Mouse (Mus musculus) MEL (cell line): ENCODE data around the gene Mettl16. TPM values are rescaled to one million over a fixed set of nuclear protein-coding genes. Genes with fewer than 3 reads are reported as not detected.

Experiments
- DNase-seq: peaks from one replicate; pipeline ENCODE4 v3.0.0; 2011; ENCODE audit warnings: low read depth, low spot score
- H3K27ac ChIP-seq: 2 replicates; pipeline ENCODE4 v1.5.1; 2012; ENCODE audit warnings: low read depth, mild to moderate bottlenecking, control low read depth, low read length, moderate library complexity; ENCODE audit not compliant: control insufficient read depth
- H3K27me3 ChIP-seq, 2 experiments: fragments of 150-350 bp in 1 of 2; sonication (generic) in 1 of 2; 2 replicates each; pipeline ENCODE4 v1.6.1; 2012; ENCODE audit warnings: low read length in 2 of 2, mild to moderate bottlenecking in 2 of 2, improper control_type of control experiment in 1 of 2, moderate library complexity in 1 of 2; ENCODE audit not compliant: insufficient read depth in 2 of 2, control insufficient read depth in 1 of 2
- H3K36me3 ChIP-seq, 2 experiments: 2 replicates each; pipeline ENCODE4 v1.6.1; 2012 to 2014; ENCODE audit warnings: low read length in 2 of 2, improper control_type of control experiment in 1 of 2, inconsistent platforms in 1 of 2, mild to moderate bottlenecking in 1 of 2; ENCODE audit not compliant: insufficient read depth in 2 of 2, control insufficient read depth in 1 of 2
- H3K4me1 ChIP-seq, 2 experiments: fragments of 150-350 bp in 1 of 2; sonication (generic) in 1 of 2; 2 replicates each; pipeline ENCODE4 v1.6.1; 2012; ENCODE audit warnings: low read length in 2 of 2, improper control_type of control experiment in 1 of 2, mild to moderate bottlenecking in 1 of 2; ENCODE audit not compliant: insufficient read depth in 2 of 2, control insufficient read depth in 1 of 2
- H3K4me3 ChIP-seq, 2 experiments: fragments of 150-350 bp in 1 of 2; sonication (generic) in 1 of 2; 2 replicates each; pipeline ENCODE4 v1.5.1; 2012; ENCODE audit warnings: low read depth in 2 of 2, low read length in 2 of 2, mild to moderate bottlenecking in 2 of 2, moderate library complexity in 2 of 2, control low read depth in 1 of 2, improper control_type of control experiment in 1 of 2; ENCODE audit not compliant: control insufficient read depth in 1 of 2, insufficient read depth in 1 of 2
- H3K79me2 ChIP-seq: 2 replicates; pipeline ENCODE4 v1.6.1; 2012; ENCODE audit warnings: mild to moderate bottlenecking, low read length, moderate library complexity; ENCODE audit not compliant: control insufficient read depth, poor library complexity, insufficient read depth
- H3K9ac ChIP-seq: 2 replicates; pipeline ENCODE4 v1.6.1; 2012; ENCODE audit warnings: low read depth, mild to moderate bottlenecking, control low read depth, low read length, moderate library complexity; ENCODE audit not compliant: control insufficient read depth, poor library complexity, severe bottlenecking
- H3K9me3 ChIP-seq: fragments of 150-350 bp; sonication (generic); replicated peaks from 2 replicates; pipeline ENCODE4 v1.6.1; 2012; ENCODE audit warnings: mild to moderate bottlenecking, low read length, improper control_type of control experiment, moderate library complexity; ENCODE audit not compliant: insufficient read depth
- EP300 ChIP-seq, 2 experiments: IDR thresholded peaks; 2 replicates each; pipeline ENCODE4 v1.6.1; 2011; ENCODE audit warnings: improper control_type of control experiment in 2 of 2, low read length in 2 of 2, low read depth in 1 of 2, mild to moderate bottlenecking in 1 of 2
- ETS1 ChIP-seq: IDR thresholded peaks from 2 replicates; pipeline ENCODE4 v1.6.1; 2012; ENCODE audit warnings: low read depth, mild to moderate bottlenecking, inconsistent platforms, low read length, improper control_type of control experiment, moderate library complexity
- KAT2A ChIP-seq: conservative IDR thresholded peaks from 2 replicates; pipeline ENCODE4 v1.6.1; 2012; ENCODE audit warnings: low read depth, low read length, improper control_type of control experiment, inconsistent platforms
- MEF2A ChIP-seq: IDR thresholded peaks from 2 replicates; pipeline ENCODE4 v1.6.1; 2014; ENCODE audit warnings: low read depth, mild to moderate bottlenecking, inconsistent platforms, low read length, improper control_type of control experiment; ENCODE audit not compliant: poor library complexity, insufficient replicate concordance, severe bottlenecking; ENCODE audit errors: extremely low read depth
- MXI1 ChIP-seq: IDR thresholded peaks from 2 replicates; pipeline ENCODE4 v1.6.1; 2011; ENCODE audit warnings: mild to moderate bottlenecking, low read depth, low read length, improper control_type of control experiment
- MYB ChIP-seq: IDR thresholded peaks from 2 replicates; pipeline ENCODE4 v1.6.1; 2011; ENCODE audit warnings: mild to moderate bottlenecking, low read depth, low read length, improper control_type of control experiment
- MYC ChIP-seq: IDR thresholded peaks from 2 replicates; pipeline ENCODE4 v1.6.1; 2011; ENCODE audit warnings: low read depth, mild to moderate bottlenecking, low read length, improper control_type of control experiment, moderate library complexity
- POLR2AphosphoS2 ChIP-seq: IDR thresholded peaks from 2 replicates; pipeline ENCODE4 v1.6.1; 2011; ENCODE audit warnings: low read length, improper control_type of control experiment
- TCF12 ChIP-seq: IDR thresholded peaks from 2 replicates; pipeline ENCODE4 v1.6.1; 2014; ENCODE audit warnings: low read depth, mild to moderate bottlenecking, inconsistent platforms, low read length, improper control_type of control experiment, moderate library complexity
- polyA plus RNA-seq, 2 experiments: library from polyadenylated mRNA; stranded (reverse) in 1 of 2; unstranded in 1 of 2; fragments of >175 nt in 1 of 2; fragments of >200 nt in 1 of 2; gene quantifications; 2 replicates each; pipeline versions ENCODE4 v1.2.1 to v1.2.4; 2012; ENCODE audit warnings: low replicate concordance in 2 of 2, low read depth in 1 of 2; ENCODE audit not compliant: insufficient read length in 2 of 2, insufficient read depth in 1 of 2, missing spikeins in 1 of 2
- total RNA-seq: library from RNA; depleted of rRNA; stranded (reverse); fragments of 300-350 nt; gene quantifications from 2 replicates; pipeline ENCODE4 v1.2.3, GENCODE M21; 2012; rRNA removed

Gene Mettl16
- total and polyA plus RNA-seq, 3 experiments: 76.3 to 116 TPM; not detected in 1

- TF ChIP-seq KAT2A (no peak), TCF12 (no peak), MXI1 (no peak), MYB (no peak), MEF2A (no peak), ETS1 (no peak), MYC (no peak), EP300 (IDR thresholded peaks at IDR 0.05; ENCODE audit: low read depth in 1 of 2, low read length in 2 of 2) (no peak), POLR2AphosphoS2 (no peak)
- no peaks in the 10 kb centered on the region for H3K27me3 ChIP-seq
- DNase-seq: no peak
- H3K79me2 ChIP-seq: no peaks in the 10 kb centered on the region
- no peak overlapping the region for H3K4me3 ChIP-seq
- no peaks in the 10 kb centered on the region for H3K4me1 ChIP-seq
- H3K9me3 ChIP-seq: no peaks in the 10 kb centered on the region
- no peaks in the 10 kb centered on the region for H3K36me3 ChIP-seq
- no peak overlapping the region for H3K27ac ChIP-seq
- H3K9ac ChIP-seq: no peak overlapping the region
Observed at GRCm38 (mm10) chr11:74876801-74877200, 106.2 kb downstream of the Mettl16 start.

Other genes starting within 250 kb of the Mettl16 start
- 10.1 and 13.2 TPM in 2 replicates for gene Rap1gap2, start 159.9 kb upstream of the Mettl16 start, total RNA-seq
- gene Rap1gap2, start 159.9 kb upstream of the Mettl16 start, polyA plus RNA-seq: 1 to 10 TPM in 1 of 2 experiments, not detected in 1; 5.8 TPM
- gene Ccdc92b, start 151.2 kb upstream of the Mettl16 start, total RNA-seq: 0.12 and 0.13 TPM in 2 replicates
- gene Ccdc92b, start 151.2 kb upstream of the Mettl16 start, polyA plus RNA-seq: 1 to 10 TPM in 1 of 2 experiments, not detected in 1; 1.3 TPM
- gene Cluh, start 121.3 kb upstream of the Mettl16 start, total RNA-seq: 107 and 115 TPM in 2 replicates
- gene Cluh, start 121.3 kb upstream of the Mettl16 start, polyA plus RNA-seq: 100 to 1,000 TPM in 1 of 2 experiments, 10 to 100 TPM in 1; 53.8 to 135 TPM
- 65.8 and 67.4 TPM in 2 replicates for gene Pafah1b1, start 46.2 kb upstream of the Mettl16 start, total RNA-seq
- gene Pafah1b1, start 46.2 kb upstream of the Mettl16 start, polyA plus RNA-seq: 10 to 100 TPM in 1 of 2 experiments, not detected in 1; 54.5 TPM
- gene Mnt, start 60.1 kb downstream of the Mettl16 start, total RNA-seq: 5.8 and 7.7 TPM in 2 replicates
- 10 to 100 TPM in 1 of 2 experiments, not detected in 1; 37.3 TPM for gene Mnt, start 60.1 kb downstream of the Mettl16 start, polyA plus RNA-seq
- gene Sgsm2, start 126.2 kb downstream of the Mettl16 start, total RNA-seq: 7.2 and 8.0 TPM in 2 replicates
- 10 to 100 TPM in 1 of 2 experiments, not detected in 1; 15.1 TPM for gene Sgsm2, start 126.2 kb downstream of the Mettl16 start, polyA plus RNA-seq
- 165 and 178 TPM in 2 replicates for gene Tsr1, start 127.2 kb downstream of the Mettl16 start, total RNA-seq
- gene Tsr1, start 127.2 kb downstream of the Mettl16 start, polyA plus RNA-seq: 100 to 1,000 TPM; 123 to 129 TPM
- 11.6 and 13.6 TPM in 2 replicates for gene Smg6, start 155.0 kb downstream of the Mettl16 start, total RNA-seq
- 10 to 100 TPM in 1 of 2 experiments, not detected in 1; 19.0 TPM for gene Smg6, start 155.0 kb downstream of the Mettl16 start, polyA plus RNA-seq
- 4.1 and 5.2 TPM in 2 replicates for gene Srr, start 155.1 kb downstream of the Mettl16 start, total RNA-seq
- 1 to 10 TPM in 1 of 2 experiments, not detected in 1; 6.8 TPM for gene Srr, start 155.1 kb downstream of the Mettl16 start, polyA plus RNA-seq